Mouse (Mus musculus) brain, embryonic 14.5 days (tissue): ENCODE data around the gene Sox13.

ENCODE experiments used
- CTCF ChIP-seq: fragments of 200-500 bp; IDR thresholded peaks from 2 replicates; pipeline ENCODE4 v1.5.1; 2012; ENCODE audit warnings: inconsistent platforms, mild to moderate bottlenecking, moderate library complexity, borderline replicate concordance; ENCODE audit not compliant: insufficient read depth, insufficient read length; ENCODE audit errors: extremely low read depth
- POLR2A ChIP-seq: fragments of 200-500 bp; IDR thresholded peaks from 2 replicates; pipeline ENCODE4 v1.6.1; 2012; ENCODE audit warnings: mild to moderate bottlenecking, inconsistent platforms, borderline replicate concordance; ENCODE audit not compliant: poor library complexity, insufficient read depth, insufficient read length, severe bottlenecking; ENCODE audit errors: extremely low read depth

DNA sequence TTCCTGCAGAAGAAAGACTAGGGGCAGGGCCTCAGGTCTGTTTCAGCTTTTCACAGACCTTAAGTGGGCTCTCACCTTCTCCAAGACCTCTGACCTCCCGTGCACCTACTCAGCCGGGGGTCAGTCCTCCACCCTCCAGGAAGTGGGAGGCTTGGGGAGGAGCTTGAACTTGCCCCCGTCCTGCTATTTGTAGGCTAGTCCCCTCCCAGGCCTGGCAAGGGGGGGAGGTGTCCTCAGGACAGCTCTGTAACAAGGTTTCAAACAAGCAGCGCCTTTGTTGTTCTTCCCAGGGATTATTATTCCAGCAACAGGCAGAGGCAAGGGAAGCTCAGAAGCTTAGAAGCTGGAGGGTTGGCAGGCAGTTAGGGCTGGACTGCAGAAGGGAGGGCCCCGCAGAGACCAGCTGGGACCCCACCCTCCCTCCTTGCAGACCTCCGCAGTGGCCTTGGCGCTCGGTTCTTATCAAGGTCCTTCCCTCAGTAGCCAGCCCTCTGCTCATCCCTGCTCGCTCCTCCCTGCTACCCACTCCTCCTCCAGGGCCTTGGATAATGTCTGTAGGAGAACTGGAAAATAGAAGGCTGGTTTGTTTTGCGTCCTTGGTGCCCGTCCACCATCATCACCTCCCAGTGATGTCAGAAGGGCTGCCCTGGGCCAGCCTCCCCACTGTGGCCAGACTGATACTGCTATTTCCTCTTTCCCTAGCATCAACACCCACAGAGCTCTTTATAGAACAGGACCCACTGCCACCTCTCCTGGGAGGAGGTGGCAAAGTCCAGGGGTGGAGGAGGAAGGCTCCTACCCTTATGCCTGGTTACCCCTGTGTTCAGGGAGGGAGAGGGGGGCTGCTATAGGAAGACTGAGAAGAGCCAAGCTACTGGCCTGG is 56.3 kb downstream of the Sox13 start:
- TF ChIP-seq POLR2A (no peak), CTCF (no peak)
